Mouse (Mus musculus) cerebellum, adult 11-12 months (tissue): ENCODE measurements at regions not wholly inside any gene's neighbourhood (a gene's known extent, or its start where the extent isn't known, plus 50 kb on each side); places are given as distances from the start of the nearest gene placed in this dataset.

Experiments
- DNase-seq: peaks from one replicate; pipeline ENCODE4 v3.0.0; 2022

GRCm38 (mm10) chr1:71752351-71752750, 99.4 kb upstream of the Fn1 start:
- DNase-seq: no peak

GRCm38 (mm10) chr1:71751601-71752000, 98.6 kb upstream of the Fn1 start:
- no peak for DNase-seq

GRCm38 (mm10) chr1:71735606-71736005, 82.6 kb upstream of the Fn1 start:
- DNase-seq: no peak

GRCm38 (mm10) chr1:71731623-71732022, 78.6 kb upstream of the Fn1 start:
- DNase-seq: no peak

- no peak for DNase-seq
These were observed 78.0 kb upstream of the Fn1 start for GRCm38 (mm10) chr1:71731011-71731410.

GRCm38 (mm10) chr1:71728852-71729347, 75.9 kb upstream of the Fn1 start:
- DNase-seq: no peak

GRCm38 (mm10) chr1:71723816-71724215, 70.8 kb upstream of the Fn1 start:
- no peak for DNase-seq

- no peak for DNase-seq
These were observed 70.0 kb upstream of the Fn1 start for GRCm38 (mm10) chr1:71723039-71723397.

GRCm38 (mm10) chr1:71722211-71723038, 69.4 kb upstream of the Fn1 start:
- no peak for DNase-seq
